Mouse (Mus musculus) T-helper 2 cell (primary cell): Measurements from ENCODE around the gene Garnl3.

ENCODE experiments used
- in situ Hi-C: fragments of 300-600 bp; cut with MboI, MseI; formaldehyde crosslinking; loops from one replicate; pipeline ENCODE4 v1.15.1; 2025; ENCODE audit warnings: high pct_unique_total_duplicates

Gene Garnl3

DNA sequence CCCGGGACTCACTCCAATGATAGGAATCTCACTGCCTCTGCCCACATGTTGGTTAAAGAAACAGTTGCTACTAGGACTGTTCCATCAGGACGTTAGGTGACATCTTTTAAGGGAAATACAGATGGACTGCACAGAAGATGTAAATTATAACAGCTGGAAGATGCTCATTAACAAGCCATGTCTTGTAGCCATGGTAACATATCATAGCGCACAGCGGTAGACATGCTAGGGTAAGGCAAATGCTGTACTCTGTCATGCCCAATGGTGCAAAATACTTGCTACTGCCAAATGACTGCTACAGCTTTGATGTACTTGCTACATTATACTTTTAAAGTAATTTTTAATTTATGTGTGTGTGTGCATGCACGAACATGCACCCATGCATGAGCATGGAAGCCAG, 154.3 kb downstream of the Garnl3 start:
- in situ Hi-C loops: no loop called here

DNA sequence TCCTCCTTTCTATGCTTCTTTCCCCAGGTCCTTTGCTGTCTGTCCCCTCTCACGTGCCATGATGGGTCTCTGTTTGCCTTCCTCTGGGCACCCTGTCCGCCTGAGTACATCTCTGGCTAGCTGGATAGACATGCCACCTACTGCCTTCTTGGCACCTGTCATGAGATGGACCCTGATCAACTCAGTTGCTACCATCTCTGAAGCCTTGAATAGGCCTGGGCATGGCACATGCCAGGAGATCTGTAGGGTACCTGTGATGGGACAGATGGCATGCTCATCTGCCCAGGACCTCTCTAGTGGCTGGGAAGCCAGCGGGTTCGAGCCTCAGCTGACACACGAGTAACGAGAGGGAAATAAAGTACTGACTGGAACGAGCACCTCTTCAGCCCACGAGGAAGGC, 157.2 kb downstream of the Garnl3 start:
- in situ Hi-C loops: no loop called here

DNA sequence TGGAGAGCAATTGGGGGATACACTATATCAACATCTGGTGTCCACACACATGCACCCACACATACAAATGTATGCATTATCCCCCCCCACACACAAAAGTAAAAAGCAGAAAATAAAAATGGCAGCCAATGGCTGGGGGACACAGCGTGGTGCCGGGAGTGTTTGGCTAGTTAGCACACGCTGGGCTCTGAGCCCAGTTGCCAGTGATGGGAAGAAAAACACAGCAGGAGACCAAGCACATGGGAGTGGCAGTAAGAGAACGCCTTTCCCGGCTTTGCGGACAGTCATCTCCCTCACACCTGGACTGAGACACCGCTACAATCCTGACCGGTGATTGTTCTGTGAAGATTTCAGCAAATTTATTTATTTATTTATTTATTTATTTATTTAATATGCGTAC, 160.2 kb downstream of the Garnl3 start:
- in situ Hi-C loops: no loop called here

DNA sequence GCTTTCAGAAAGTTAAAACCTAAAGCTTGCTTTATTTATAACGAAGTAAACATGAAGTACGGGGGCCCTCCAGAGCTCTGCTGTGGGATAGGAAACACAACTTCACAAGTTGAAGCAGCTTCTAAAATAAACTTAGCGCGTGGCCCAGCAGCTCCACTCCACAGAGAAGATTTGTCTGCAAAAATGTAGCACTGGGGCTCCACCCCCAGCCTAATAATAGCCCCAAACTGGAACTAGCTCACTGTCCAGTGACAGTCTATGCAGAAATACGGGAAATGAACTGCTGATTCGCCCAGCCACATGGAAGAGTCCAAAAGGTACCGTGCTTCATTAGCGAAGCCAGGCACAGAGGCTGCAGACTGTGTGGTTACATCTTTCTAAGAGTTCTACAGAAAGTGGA, 162.1 kb downstream of the Garnl3 start:
- in situ Hi-C loops: no loop called here

DNA sequence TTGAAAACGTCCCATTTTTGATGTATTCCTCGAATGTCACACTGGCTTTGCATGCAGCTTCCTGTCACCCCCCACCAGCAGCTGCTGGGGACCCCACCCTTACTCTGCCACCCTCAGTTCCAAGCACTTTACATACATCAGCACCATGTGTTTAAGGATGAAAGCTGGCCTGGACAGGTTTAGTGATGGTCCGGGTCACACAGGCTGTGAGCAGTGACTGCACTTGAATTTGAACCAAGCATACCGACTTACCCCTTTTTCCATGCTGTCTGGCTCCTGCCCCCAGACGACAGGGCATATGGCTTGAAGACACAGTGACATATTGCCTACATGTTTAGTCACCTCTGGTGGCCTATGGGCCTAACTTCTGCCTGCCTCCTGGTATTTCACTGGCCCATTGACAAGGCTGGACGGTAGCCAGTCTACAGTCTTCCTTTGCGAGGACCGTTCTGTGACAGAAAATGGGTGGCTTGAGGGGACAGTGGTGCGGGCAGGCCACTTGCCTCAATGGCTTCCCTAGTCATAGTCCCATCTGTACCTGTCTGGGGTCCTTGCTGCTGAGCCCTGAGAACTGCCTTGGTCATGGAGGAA, 163.3 kb downstream of the Garnl3 start:
- in situ Hi-C loops: no loop called here

DNA sequence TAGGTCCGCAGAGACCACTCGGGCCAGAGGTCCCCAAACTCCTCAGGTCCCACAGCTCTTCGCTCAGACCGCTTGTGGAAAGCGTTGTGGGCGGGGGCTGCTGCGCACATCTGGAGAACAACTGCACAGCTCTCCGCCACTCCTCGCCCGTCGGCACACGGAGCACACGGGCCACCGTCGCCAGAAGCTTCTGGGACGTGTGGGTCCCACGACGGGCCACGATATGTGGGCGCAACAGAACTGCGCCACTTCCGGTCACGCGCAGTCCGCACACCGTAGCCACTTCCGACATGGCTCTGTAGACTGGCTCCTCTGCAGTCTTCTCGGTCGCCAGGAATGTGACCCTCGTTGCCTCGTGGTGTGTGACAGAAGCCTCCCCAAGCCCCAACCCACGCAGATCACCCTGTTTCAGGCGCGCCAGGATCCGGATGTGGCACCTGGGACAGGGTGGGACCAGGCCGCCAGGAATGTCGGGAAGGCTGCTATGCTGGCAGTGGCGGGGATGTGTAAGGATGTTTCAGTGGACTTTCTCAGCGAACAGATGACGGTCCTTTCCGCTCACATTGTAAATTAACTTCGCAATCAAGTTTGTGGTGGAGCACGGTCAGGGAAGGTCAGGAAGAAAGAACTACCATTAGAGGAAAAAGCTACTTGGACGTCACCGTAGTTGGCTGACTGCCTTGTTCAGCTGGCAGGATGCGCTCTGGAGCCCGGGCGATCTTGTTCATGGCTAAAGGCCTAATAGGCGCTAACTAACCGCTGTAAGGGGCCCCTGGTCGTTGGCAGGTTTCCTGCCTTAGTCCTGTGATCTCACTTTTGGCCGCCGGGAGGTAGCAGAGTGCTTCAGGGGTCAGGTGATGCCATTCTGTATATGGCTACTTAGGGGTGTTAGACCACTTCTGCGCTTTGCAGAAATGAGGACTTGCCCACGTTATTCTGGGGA, 164.5 kb downstream of the Garnl3 start:
- in situ Hi-C loops: no loop called here

DNA sequence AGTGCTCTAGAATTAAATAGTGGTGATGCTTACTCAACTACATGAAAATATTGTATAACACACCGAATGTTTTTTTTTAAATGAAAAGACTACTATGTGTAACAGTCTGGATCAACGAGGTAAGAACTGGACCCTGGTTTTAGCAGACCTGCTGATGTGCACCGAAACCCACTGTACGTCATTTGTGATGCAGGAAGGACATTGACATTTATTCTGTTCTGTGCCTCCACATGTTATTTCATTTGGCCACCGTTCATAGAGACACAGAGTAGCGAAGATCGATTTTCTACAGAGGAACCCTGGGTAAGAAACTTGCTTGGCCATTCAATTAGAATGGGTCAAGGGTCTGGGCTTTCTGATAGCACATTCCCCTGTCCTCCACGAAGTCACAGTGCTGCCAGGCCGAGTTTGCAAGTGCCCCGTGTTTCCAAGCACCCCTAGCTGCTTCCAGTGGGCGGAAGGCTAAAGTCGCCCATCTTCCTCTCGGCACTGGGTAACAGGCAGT, 165.2 kb downstream of the Garnl3 start:
- in situ Hi-C loops: no loop called here

DNA sequence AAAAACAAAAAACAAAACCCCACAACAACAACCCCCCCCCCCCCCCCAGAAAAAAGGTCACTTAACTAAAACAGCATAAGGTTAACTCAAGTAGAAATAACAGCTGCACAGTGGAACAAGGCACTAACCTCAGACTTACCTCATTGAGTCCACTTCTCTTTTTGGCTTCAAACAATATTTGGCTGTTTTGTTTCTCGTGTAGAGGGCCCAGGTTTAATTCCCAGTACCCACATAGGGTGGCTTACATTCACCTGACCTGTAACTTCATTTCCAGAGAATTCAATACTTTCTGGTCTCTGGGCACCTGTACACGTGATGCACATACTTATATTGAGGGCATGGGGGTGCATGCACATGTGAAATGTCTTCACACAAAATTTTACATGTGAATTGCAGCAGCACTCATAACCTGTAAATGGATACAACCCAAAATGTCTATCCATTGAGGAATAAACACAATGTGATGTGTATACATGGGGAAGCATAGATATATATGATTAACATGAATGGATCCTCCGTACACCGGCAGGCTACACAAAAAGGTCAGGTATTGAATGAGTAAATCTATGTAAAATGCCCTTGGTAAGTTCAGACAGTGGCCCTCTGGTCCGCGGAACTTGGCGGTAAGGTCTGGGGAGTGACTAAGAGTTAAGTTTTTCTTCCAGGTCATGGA, 165.8 kb downstream of the Garnl3 start:
- in situ Hi-C loops: no loop called here

DNA sequence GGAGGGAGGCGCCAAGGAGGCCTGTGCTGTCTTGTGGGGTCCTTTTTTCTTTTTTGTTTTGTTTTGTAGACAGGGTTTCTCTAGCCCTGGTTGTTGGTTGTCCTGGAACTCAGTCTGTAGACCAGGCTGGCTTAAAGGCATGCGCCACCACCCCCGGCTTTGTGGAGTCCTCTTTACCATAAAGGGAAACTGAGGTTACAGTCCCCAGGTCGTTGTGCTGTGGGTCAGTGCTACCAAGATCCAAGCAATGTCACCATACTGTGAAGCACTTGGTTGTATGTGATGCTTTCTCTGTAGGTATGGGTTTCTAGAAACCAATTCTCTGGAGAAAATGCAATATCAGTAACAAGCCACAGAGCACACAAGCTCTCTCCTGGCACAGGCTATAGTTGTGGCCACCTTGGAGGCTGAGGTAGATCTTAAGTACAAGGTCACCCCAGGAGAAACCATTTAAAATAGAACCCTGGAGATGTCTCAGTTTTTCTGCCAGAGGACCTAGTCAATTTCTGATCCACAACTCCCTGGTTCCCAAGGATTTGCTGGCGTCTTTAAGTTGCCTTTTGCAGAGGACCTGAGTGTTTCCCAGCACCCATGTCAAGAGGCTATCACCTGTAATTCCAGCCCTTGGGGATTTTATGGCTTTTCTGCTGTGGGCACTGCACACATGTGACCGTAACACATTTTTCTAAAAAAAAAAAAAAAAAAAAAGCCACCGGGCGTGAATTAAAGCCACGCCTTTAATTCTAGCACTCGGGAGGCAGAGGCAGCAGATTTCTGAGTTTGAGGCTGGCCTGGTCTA, 166.6 kb downstream of the Garnl3 start:
- in situ Hi-C loops: loop anchor here (5.0 kb wide), 1 partner anchor 167 kb away; the partner anchor contains the start of gene Garnl3

DNA sequence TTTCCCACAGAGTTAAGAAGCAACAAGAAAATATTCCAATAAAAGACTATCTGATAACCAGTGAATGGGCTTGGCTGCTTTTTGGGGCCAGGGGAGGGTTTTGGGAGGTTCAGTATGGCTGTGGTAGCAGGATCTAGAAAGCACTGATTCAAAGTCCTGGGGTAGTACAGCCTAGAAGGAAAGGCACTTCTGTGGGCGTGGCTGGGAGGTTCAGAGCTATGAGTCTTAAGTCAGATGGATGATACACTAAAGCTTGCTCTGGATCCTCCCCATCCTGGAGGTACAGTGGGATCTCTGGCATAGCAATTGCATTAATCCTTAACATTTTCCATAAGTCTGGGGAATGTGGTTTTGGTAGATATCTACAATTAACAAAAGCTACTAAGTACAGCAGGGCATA, 167.5 kb downstream of the Garnl3 start:
- in situ Hi-C loops: loop anchor here (5.0 kb wide), 1 partner anchor 168 kb away; the partner anchor contains the start of gene Garnl3

DNA sequence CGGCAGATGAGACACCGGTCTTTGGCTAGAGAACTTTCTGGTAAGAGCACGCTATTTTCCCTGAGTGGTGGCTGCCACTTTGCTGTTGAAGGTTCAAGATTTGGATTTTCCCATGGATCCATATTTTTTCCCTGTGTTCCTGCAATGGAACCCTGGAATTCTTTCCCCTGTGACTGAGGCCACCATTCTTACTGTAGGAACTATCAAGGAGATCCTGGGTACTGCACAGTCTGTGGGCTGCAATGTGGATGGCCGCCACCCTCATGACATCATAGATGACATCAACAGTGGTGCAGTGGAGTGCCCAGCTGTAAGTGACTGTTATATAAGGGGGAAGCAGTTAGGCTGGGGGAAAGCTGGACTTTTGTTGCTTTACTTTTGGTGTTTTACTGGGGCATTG, 167.9 kb downstream of the Garnl3 start:
- in situ Hi-C loops: loop anchor here (5.0 kb wide), 1 partner anchor 169 kb away; the partner anchor contains the start of gene Garnl3

DNA sequence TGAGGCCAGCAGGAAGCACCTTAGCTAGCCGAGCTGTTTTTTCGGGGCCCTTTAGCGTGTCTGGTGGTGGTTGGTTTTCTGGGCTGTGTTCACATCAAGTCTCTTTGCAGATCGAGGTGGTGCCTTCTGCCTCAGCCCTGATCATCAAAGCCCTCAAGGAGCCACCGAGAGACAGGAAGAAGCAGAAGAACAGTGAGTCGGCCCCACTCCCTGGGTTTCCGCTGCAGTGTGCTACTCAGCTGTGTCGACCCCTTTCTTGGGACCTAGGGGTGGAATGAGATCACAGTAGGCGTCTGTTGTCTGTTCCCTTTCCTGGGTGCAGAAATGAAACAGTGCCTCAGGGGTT, 168.6 kb downstream of the Garnl3 start:
- in situ Hi-C loops: loop anchor here (5.0 kb wide), 1 partner anchor 169 kb away; the partner anchor contains the start of gene Garnl3

DNA sequence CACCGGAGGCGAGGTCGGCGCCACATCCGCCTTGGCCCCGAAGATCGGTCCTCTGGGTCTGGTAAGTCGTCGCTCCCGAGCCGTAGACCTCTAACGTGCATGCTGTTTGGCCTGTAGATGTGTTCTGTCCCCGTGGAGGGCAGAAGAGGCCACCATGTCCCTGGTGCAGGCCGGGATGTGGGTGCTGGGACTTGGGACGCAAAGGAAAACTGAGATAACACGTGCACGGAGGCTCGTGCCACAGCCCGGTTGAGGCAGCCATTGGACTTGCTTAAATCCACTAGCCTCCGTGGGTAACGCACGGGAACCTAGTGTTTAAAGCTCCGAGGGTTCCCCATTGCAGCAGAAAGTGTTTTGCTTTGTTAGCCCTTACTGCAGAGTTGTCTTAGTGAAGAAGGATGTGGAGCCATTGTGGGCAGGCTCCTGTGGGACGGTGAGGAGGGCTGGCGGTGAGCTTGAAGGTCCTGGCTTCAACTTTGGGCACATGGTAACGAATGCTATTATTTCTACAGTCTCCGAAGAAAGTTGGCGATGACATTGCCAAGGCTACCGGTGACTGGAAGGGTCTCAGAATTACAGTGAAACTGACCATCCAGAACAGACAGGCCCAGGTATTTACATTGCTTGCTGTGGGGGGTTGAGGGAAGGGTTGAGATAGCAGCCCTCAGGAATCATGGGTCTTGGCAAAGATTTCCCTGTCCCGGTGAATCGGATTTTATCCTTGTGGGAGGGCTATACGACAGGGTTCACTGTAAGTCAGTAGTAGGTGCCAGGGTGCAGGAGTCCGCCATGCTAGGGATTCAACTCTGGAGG, 169.2 kb downstream of the Garnl3 start:
- in situ Hi-C loops: loop anchor here (5.0 kb wide), 1 partner anchor 170 kb away; the partner anchor contains the start of gene Garnl3

DNA sequence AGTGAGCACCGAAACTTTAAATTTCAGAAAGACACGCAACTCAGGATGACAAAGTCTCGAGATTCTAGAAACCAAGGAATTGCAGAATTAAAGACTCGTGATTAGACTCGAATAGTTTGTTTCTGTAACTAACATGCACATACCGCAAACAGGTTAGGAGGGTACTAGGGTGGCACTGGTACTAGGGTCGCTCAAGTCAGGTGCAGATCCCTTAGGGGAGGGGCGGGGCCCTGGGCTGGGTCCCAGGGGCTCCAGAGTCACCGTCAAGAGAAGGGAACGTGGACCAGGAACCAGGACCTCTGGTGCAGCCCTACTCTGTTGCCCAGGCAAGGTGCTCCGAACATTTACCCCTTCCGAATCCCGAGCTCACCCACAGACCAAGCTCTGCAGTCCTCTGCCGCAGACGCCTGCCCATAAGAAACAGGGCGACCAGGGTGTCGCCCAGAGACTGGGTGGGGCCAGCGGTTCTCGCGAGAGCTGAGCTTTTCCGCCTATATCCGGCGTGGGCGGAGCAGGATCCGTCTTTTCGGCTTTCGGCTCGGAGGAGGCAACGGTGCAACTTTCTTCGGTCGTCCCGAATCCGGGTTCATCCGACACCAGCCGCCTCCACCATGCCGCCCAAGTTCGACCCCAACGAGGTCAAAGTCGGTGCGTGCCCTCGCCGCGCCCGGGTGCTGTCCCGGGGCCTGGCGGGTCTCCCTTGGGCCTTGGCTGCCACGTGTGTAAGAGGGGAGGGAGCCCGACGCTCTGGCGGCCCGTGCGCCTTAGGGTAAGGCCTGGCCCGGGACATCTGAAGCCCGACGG, 170.1 kb downstream of the Garnl3 start, which contains the start of the genes Rpl12 and Lrsam1:
Rpl12 (plus strand) TSS at position 368 of the 804 bp plus-strand sequence.
Lrsam1 (minus strand) TSS at position 423 of the 804 bp plus-strand sequence.
- in situ Hi-C loops: loop anchor here (5.0 kb wide), 1 partner anchor 171 kb away; the partner anchor contains the start of gene Garnl3

DNA sequence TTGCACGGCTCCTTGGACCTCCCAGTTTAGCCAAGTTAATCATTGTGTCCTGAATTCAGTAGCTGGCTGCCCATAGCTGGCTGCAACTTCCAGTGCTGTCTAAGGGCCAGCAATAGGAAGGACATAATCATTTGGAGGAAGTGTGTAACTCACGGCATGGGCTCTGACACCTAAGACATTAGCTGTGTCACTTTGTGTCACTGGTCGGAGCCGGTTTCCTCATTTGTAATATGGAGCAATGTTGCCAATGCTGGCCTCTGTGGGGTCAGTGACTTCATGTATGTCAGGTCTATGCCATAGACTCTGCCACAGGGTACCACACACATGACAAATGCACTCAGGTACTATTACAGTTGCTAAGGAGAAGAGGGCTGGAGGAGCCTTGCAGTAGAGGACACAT, 171.2 kb downstream of the Garnl3 start:
- in situ Hi-C loops: loop anchor here (5.0 kb wide), 1 partner anchor 172 kb away; the partner anchor contains the start of gene Garnl3

DNA sequence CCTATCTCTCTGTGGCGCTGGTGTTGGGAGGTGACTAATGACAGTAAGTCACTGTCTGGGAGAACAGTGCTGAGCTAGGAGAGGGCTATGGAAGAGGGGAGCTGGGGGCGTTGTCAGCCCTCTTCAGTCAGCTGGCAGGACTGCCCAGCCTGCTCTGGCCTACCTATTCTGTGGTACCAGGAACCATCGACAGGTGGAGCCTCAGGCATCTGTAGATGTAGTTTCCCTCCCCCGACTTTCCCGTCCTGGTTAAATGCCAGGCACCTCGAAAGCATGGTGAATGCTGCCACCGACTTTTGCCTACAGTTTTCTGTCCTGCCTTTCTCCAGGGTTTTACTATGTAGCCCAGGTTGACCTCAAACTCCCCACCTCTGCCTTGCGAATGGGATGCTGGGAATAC, 174.1 kb downstream of the Garnl3 start:
- in situ Hi-C loops: no loop called here

DNA sequence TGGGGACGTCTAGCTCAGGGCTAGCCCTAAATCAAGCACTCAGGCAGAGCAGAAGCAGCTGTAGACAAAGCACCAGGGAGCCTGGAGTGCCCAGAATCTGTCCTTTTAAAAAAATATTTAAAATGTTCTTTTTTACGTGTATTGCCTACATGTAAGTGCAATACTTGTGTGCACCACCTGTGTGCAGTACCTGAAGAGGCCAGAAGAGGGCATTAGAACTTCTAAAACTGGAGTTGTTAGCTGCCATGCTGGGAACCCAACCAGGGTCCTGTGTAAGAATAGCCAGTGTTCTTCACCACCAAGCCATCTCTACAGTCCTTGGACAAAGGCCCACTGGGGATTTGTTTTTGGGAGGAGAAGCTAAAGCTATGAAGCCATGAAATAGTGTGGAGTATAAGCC, 176.9 kb downstream of the Garnl3 start:
- in situ Hi-C loops: no loop called here

DNA sequence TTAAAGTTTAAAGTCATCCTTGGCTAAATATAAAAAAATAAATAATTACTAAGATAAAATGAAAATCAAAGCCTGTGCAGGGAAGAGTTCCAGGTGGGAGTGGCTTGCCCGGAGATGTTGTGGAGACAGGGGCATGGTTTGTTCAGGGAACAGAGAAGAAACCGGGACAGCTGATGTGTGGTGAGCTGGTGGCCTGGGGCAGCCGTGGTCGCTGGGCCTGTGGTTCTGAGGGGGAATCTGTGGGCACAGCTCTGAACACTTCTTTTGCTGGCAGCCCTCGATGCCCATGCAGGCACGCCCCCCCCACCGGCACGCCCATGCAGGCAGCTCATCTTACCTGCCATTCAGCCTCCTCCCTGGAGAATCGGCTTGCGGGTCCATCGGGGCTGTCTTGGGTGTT, 184.0 kb downstream of the Garnl3 start:
- in situ Hi-C loops: no loop called here

DNA sequence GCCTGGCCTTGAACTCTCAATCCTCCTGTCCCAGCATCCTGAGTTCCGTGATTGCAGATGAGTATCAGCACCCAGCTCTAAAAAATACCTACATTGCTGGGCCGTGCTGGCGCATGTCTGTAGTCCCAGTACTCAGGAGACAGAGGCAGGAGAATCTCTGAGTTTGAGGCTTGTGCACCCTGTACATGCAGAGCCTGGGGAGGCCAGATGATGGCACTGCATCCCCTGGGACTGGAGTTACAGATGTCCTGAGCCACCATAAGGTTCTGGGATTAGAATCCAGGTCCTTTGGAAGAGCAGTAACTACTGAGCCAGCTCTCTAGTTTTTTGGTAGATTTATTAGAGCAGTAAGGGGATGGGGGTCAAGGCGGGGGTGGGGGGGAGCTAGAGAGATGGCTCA, 191.0 kb downstream of the Garnl3 start:
- in situ Hi-C loops: no loop called here
